In genomic region chr17:34024317-34024821, GRCm38 (mm10) we compare ENCODE assay signal across 8 mouse cellular contexts. TPM values are rescaled to one million over a fixed set of nuclear protein-coding genes. Genes with fewer than 3 reads are reported as not detected.
DNase-seq lines count a peak whose midpoint lies in the region; ATAC-seq and TF ChIP-seq lines count a peak whose summit lies in the region.

Gene Ring1, minus strand, starts transcription at chr17:34024680.

- H3K4me1 ChIP-seq in hindbrain, embryonic 16.5 days (ENCODE audit: control insufficient read depth, insufficient read depth, low read depth, low read length): peaks cover 44% of the 10 kb centered on the region
- H3K4me1 ChIP-seq in megakaryocyte, embryonic 14.5 days: peaks cover 56% of the 10 kb centered on the region

- no peaks in the 10 kb centered on the region for H3K27me3 ChIP-seq in hindbrain, embryonic 16.5 days (replicated peaks; ENCODE audit: control insufficient read depth, insufficient read depth, low read length)
- H3K27me3 ChIP-seq in megakaryocyte, embryonic 14.5 days (replicated peaks): no peaks in the 10 kb centered on the region

- no peak for TF ChIP-seq CTCF in gastrocnemius, adult 2 months (IDR thresholded peaks at IDR 0.05)

- intact Hi-C loops in gastrocnemius, adult 2 months (cut with DNase I): loop anchor here (5.0 kb wide), 1 partner anchor 67 kb away; the partner anchor contains the start of genes Rps18 and Vps52

- WGBS in hindbrain, embryonic 16.5 days: 0% methylated on average over 52 of the region's 58 CpGs

- peak within 1 kb of the TSS; percentile 90 for H3K4me2 ChIP-seq in hindbrain, embryonic 16.5 days (ENCODE audit: low read length)

- peak within 1 kb of the TSS; percentile 93 for H3K4me3 ChIP-seq in gastrocnemius, adult 2 months
- peak within 1 kb of the TSS; percentile 77 for H3K4me3 ChIP-seq in hindbrain, embryonic 16.5 days (ENCODE audit: low read length)
- peak within 1 kb of the TSS; percentile 96 for H3K4me3 ChIP-seq in megakaryocyte, embryonic 14.5 days (replicated peaks)

- H3K27ac ChIP-seq in gastrocnemius, adult 2 months: peak within 1 kb of the TSS; percentile 98
- peak within 1 kb of the TSS; percentile 95 for H3K27ac ChIP-seq in hindbrain, embryonic 16.5 days (ENCODE audit: low read depth, low read length)

- peak; percentile 79 for ATAC-seq in hindbrain, embryonic 16.5 days

- peak within 1 kb of the TSS; percentile 92 for H3K9ac ChIP-seq in hindbrain, embryonic 16.5 days (ENCODE audit: low read depth, low read length)

- peaks cover 24% of the 10 kb centered on the region for H3K36me3 ChIP-seq in hindbrain, embryonic 16.5 days (ENCODE audit: control insufficient read depth, insufficient read depth, low read length)
- H3K36me3 ChIP-seq in megakaryocyte, embryonic 14.5 days (replicated peaks; ENCODE audit: low read length): peaks cover 48% of the 10 kb centered on the region

- DNase-seq in T-cell, adult 2 months (ENCODE audit: low spot score): peak; percentile 84
- peak; percentile 78 to 86 for DNase-seq in cerebellum, postnatal 4 days (ENCODE audit: low spot score in 2 of 2)
- peak; percentile 93 for DNase-seq in gastrocnemius, adult 2 months
- DNase-seq in left cerebral cortex, adult 8-10 months (ENCODE audit: low spot score in 2 of 2): peak; percentile 83 to 85
- peak; percentile 92 for DNase-seq in right cerebral cortex, postnatal 25 days
- DNase-seq in yolk sac, embryonic 10.5 days (ENCODE audit: low spot score): peak; percentile 91

- no peaks in the 10 kb centered on the region for H3K9me3 ChIP-seq in hindbrain, embryonic 16.5 days (ENCODE audit: control insufficient read depth, low read length)
- peaks cover 32% of the 10 kb centered on the region for H3K9me3 ChIP-seq in megakaryocyte, embryonic 14.5 days

RNA-seq across cellular contexts. Expression of gene Ring1, which starts in this region (rescaled TPM):
- total RNA-seq in gastrocnemius, adult 2 months (2021): 10 to 100 TPM; 11.6 to 12.8 TPM
- 17.3 and 18.5 TPM in 2 replicates for polyA plus RNA-seq in hindbrain, embryonic 16.5 days (2015; fragmentation: Nextera tagmentation; extraction: Ambion mirVana)
- total RNA-seq in left cerebral cortex, adult 8-10 months (2022): 10 to 100 TPM; 31.4 to 43.5 (median 36.1) TPM
- 5.3 and 24.9 TPM in 2 replicates for polyA plus RNA-seq in megakaryocyte, embryonic 14.5 days (2012; ENCODE audit: insufficient read depth, low replicate concordance)

Comparison
In these comparisons a context has a peak if more than half of its experiments do, and no peak if none do; other contexts are left out.
1. Peak in every context shown above with its lines: DNase-seq, ATAC-seq, H3K4me3 ChIP-seq and H3K27ac ChIP-seq.